Mouse (Mus musculus): ENCODE measurements around the gene Armc3.

The Armc3 gene

GRCm38 (mm10) chr2:19198452-19199365, at the start of gene Armc3:
Gene Armc3, plus strand, starts transcription at chr2:19199302.
- DNase-seq (ENCODE audit: low read depth, low spot score), result peak; percentile 81

GRCm38 (mm10) chr2:19152687-19153086, 46.4 kb upstream of the Armc3 start:
- no peak for DNase-seq (ENCODE audit: low read depth, low spot score)

- DNase-seq (ENCODE audit: low read depth, low spot score), result peak; percentile 38
Measured at GRCm38 (mm10) chr2:19156176-19156575, 42.9 kb upstream of the Armc3 start.

DNA sequence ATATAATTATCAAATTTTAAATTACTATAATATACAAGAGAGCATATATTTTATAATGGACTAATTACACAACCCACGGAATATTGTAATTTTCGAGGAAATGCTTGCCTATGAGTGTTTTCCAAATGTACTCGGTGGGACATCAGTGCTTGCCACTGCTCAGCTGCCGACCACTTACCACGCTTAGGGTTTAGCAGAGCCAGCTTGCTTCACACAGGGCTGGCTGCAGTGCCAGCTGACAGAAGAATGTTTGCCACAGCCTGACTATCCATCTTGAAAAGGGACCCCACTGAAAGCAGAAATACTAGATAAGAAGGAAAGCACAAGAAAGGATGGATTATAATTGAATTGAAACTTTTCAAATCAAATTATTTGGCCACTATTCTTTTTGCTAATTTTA, 39.6 kb upstream of the Armc3 start:
- DNase-seq (ENCODE audit: low read depth, low spot score), result no peak

DNA sequence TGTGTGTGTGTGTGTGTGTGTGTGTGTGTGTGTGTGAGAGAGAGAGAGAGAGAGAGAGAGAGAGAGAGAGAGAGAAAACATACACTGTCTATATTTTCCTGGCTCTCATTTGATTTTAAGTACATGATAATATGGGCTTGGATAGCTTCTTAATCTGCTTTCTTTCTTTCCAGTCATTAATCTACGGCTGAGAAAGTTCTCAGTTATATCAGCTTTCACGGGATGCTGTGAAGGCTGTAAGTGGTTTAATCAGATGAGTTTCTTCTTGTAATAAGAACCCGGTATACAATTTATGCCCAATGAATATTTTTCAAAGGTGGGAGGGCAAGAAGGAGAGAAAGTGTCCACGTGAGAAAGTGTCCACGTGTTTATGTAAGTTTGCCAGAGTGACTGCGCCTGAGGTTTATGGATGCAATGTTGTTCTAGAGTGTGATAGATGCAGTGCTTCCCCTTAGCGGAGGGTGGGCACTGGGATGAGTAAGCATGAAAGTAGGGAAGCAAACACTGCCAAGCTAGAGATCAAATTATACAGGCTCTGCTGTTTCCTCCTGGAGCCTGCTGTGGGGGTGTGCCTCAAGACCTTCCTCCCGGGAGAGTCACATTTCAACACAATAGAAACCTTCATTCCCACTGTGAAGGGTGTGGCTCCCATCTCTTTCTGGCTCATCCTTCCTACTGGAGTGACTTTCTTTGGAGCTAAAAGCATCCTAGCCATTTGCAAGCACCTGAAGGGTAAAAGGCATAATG, 38.6 kb upstream of the Armc3 start:
- DNase-seq (ENCODE audit: low read depth, low spot score), result peak; percentile 86

DNA sequence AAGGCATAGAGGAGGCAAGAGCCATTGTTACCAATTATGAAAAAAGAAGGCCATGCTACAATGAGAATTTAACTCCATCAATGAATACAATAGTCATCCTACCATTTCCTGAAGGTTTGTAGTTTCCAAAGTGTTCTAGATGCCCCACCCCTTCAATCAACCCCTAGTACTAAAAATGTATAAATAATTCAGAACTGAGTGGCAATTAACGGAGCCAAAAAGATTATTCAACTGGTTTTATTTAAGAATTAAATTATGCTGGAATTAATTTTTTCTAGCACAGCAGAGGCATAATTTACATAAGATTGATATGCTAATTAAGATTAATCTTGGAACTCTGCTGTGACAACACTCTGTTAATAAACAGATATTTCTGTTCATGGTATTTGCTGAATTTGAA, 34.9 kb upstream of the Armc3 start:
- no peak for DNase-seq (ENCODE audit: low read depth, low spot score)

DNA sequence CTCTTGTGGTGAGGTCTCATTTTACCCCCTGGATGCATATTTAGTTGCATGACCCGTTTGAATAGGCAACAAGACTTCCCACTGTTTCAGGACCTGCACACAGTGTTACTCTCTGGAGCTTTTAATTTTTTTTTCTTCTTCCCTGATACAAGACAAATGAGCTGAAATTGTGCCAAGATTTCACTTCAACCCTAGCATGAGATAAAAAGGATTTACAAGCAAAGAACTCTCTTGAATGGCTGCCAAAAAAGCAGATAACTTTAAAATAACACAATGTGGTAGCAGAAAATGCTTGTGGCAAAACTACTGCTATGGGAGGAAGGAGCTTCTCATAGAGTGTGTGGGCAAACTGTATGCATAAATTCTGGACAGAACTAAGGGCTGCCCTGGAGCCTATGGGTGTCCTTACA, 22.3 kb upstream of the Armc3 start:
- no peak for DNase-seq (ENCODE audit: low read depth, low spot score)

- DNase-seq (ENCODE audit: low read depth, low spot score), result no peak
Measured at GRCm38 (mm10) chr2:19199366-19199853, 308 bp downstream of the Armc3 start.

GRCm38 (mm10) chr2:19200112-19200511, 1.0 kb downstream of the Armc3 start:
- no peak for DNase-seq (ENCODE audit: low read depth, low spot score)

DNA sequence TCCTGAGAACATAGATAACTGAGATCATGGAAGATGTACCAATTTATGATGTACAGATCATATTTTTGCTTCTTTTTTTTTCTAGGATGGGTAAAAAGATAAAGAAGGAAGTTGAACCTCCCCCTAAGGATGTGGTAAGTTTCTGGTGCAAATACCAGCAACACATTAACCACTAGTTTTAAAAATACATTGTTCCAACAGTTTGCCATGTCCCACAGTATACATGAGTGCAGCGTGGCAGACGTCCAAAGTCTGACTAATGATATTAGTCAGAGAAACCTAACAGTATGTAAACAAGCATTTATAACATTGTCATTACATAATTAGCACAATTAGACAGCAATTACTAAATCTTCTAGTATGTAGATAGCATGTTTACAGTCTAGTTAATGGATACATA, 2.6 kb downstream of the Armc3 start:
- no peak for DNase-seq (ENCODE audit: low read depth, low spot score)

GRCm38 (mm10) chr2:19234305-19234704, 35.2 kb downstream of the Armc3 start:
- no peak for DNase-seq (ENCODE audit: low read depth, low spot score)

- DNase-seq (ENCODE audit: low read depth, low spot score), result no peak
Measured at GRCm38 (mm10) chr2:19235193-19235592, 36.1 kb downstream of the Armc3 start.

- DNase-seq (ENCODE audit: low read depth, low spot score), result no peak
Measured at GRCm38 (mm10) chr2:19235614-19236013, 36.5 kb downstream of the Armc3 start.

GRCm38 (mm10) chr2:19238771-19239170, 39.7 kb downstream of the Armc3 start:
- DNase-seq (ENCODE audit: low read depth, low spot score), result peak; percentile 53

- DNase-seq (ENCODE audit: low read depth, low spot score), result no peak
Measured at GRCm38 (mm10) chr2:19249611-19250010, 50.5 kb downstream of the Armc3 start.

DNA sequence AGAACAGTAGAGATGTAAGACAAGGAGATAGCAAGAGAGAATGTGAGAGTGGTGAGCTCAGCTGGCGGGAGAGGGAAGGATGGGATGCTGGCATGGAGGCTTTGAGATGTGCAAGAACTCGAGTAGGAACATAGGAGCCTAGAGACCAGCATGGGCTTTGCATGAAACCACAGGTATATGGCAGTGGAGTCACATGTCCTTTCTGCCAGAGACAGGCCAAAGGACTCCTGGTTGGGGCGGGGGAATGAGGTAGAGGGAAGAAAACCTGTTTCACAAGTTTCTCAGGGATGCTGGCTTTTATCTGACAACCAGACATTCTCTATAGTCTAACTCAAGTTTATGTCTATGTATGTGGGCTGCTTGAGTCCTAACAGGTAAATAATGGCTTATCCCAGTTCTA, 55.9 kb downstream of the Armc3 start:
- no peak for DNase-seq (ENCODE audit: low read depth, low spot score)

GRCm38 (mm10) chr2:19257255-19257654, 58.2 kb downstream of the Armc3 start:
- DNase-seq (ENCODE audit: low read depth, low spot score), result no peak

GRCm38 (mm10) chr2:19260399-19260798, 61.3 kb downstream of the Armc3 start:
- no peak for DNase-seq (ENCODE audit: low read depth, low spot score)

DNA sequence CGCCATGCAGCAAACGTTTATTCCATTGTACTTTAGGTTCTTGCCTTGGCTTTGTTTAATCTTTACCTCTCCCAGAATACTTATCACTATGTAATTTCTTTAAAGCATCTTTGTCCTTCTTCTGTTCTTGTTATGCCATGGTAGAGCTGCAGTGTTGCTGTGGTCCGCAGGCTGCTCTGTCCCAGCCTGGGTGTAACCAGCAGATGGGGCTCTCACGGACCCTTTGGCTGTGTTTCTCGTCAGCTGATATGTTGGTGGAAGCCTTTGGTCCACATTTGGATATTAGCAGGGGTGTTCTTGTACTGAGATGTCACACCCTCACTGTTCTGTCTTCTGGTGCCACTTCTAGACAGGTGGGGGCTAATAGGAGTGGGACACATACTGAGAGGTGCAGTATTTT, 64.3 kb downstream of the Armc3 start:
- DNase-seq (ENCODE audit: low read depth, low spot score), result peak; percentile 32

- no peak for DNase-seq (ENCODE audit: low read depth, low spot score)
Measured at GRCm38 (mm10) chr2:19265834-19266233, 66.7 kb downstream of the Armc3 start.

GRCm38 (mm10) chr2:19267396-19267795, 68.3 kb downstream of the Armc3 start:
- DNase-seq (ENCODE audit: low read depth, low spot score), result no peak

DNA sequence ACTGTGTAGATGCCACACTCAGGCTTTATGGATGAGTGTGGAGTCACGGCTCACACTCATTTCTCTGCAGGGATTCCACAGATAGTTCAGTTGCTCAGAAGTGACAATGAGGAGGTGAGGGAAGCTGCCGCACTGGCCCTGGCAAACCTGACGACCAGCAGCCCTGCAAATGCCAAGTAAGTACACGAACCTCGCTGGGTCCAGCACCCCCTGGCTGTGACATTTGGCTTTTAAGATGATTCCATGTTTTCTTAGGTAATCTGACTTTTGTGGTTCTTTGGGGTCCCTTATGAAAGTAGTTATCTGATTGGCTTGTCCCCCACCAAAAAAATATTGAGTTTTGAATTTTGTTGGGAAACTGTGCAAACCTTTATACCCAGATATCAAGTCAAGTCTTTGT, 70.9 kb downstream of the Armc3 start:
- no peak for DNase-seq (ENCODE audit: low read depth, low spot score)

DNA sequence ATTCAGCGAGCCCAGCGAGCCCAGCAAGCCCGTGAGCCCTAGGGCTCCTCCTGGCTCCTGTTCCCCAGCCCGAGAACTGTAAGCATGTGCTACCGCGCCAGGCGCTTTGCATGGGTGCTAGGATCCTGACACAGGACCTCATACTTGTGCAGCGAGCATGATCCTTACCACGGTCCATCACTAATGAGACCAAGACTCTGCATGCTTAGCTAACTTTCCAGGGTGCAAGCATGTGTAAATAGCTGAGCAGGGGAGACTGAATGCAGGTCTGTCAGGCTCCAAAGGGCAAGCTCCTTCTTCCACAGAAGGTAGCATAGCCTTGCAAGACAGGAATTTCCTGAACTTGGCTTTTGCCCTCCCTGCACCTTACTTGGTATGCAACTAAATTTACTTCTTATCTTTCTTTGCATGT, 71.6 kb downstream of the Armc3 start:
- DNase-seq (ENCODE audit: low read depth, low spot score), result no peak

Measured in ZHBTc4 (cell line).